Comparison of ENCODE assay signal across 20 mouse cellular contexts in the genomic region with DNA sequence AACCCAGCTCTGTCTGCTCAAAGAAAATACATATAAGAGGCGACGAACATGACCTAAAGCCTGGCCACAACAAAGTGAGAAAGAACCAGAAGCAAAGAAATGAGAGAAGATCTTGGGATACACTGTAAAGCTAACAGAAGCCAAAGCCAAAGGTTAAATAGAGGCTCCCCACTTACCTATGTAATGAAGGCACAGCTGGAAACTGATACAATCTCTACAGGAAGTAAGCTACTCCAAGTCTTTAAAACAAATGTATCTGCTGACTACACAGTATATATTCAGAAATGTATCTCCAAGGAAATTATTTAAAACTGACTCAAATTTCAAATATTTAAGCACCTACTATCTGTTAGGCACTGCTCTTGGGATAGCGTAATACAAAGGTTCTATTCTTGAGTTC.
"Had no signal": no experiment of that assay in that cellular context is flagged by ENCODE, and none has a peak within 500 bp of the region (broad histone marks: within the 10 kb centered on the region; RNA-seq: fewer than 3 reads in every experiment).

No protein-coding gene starts in this region.

- H3K27ac ChIP-seq: midbrain, embryonic 10.5 days; midbrain, embryonic 12.5 days; neural tube, embryonic 13.5 days; neural tube, embryonic 15.5 days had no signal

- H3K27me3 ChIP-seq: megakaryocyte, embryonic 14.5 days; midbrain, embryonic 12.5 days; neural tube, embryonic 13.5 days; neural tube, embryonic 15.5 days had no signal

- H3K9ac ChIP-seq: lung, embryonic 14.5 days; midbrain, embryonic 12.5 days; neural tube, embryonic 13.5 days; neural tube, embryonic 15.5 days had no signal

- H3K4me1 ChIP-seq: midbrain, embryonic 10.5 days; midbrain, embryonic 12.5 days; neural tube, embryonic 13.5 days; neural tube, embryonic 15.5 days had no signal

- H3K9me3 ChIP-seq: midbrain, embryonic 10.5 days; midbrain, embryonic 12.5 days; neural tube, embryonic 13.5 days; neural tube, embryonic 15.5 days had no signal

- ATAC-seq: midbrain, embryonic 16.5 days had no signal

- DNase-seq: lung, adult 18-20 months; lung, embryonic 14.5 days; lung, postnatal 10 days; lung, postnatal 4 days; midbrain, embryonic 14.5 days; retina, postnatal 1 day; right cerebral cortex, adult 18-20 months; right cerebral cortex, postnatal 25 days; right cerebral cortex, postnatal 4 days; spleen, adult 18-20 months; thymus, adult 2 months; thymus, postnatal 14 days; thymus, postnatal 36 days had no signal

- H3K4me3 ChIP-seq: megakaryocyte, embryonic 14.5 days; midbrain, embryonic 10.5 days; midbrain, embryonic 12.5 days; myocyte; neural tube, embryonic 13.5 days; neural tube, embryonic 15.5 days had no signal

- H3K4me2 ChIP-seq: lung, embryonic 14.5 days; midbrain, embryonic 12.5 days; neural tube, embryonic 13.5 days; neural tube, embryonic 15.5 days had no signal
